Mouse (Mus musculus): Measurements from ENCODE around the gene Srrm2. TPM values are rescaled to one million over a fixed set of nuclear protein-coding genes. Genes with fewer than 3 reads are reported as not detected.

Gene Srrm2
- total RNA-seq, 2 experiments from 2014 or later: 555 to 572 TPM

DNA sequence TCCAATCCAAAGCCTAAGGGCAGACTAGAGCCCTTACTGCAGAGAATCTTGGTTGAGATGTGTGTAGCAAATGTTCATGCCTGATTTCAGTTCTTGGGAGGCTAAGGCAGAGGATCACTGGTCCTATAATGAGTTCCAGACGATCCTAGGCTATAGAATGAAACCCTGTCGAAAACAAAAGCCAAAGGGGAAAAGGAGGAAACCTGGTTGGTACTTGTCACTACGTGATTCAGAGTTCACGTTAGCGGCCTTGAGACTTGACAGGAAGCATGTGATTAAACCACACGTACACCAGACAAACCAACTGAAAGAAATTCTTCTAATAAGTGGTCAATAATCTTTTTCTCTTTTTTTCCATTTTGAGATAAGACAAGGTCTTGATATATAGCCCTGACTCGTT is 7.0 kb downstream of the Srrm2 start:
- peak in 1 of 2 experiments; percentile 1 for DNase-seq (ENCODE audit: extremely low spot score in 1 of 2, low spot score in 2 of 2)
- intact Hi-C loops (cut with DNase I): no loop called here

DNA sequence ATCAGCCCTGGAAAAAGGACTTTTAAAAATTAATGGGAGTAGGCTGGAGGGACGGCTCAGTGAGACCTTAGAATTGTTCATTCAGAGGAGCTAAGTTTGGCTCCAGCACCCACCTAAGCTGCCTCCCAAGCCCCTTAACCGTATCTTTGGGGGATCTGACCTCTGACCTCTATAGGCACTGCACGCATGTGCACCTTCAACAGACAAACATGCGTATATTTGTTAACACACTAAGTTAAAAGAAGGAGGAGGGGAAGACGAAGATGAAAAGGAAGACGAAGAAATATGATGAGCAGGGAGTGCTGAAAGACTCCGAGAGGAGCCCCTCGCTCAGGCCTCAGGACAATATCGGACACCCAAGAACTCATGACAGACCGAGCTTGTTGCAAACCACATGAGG is 11.3 kb downstream of the Srrm2 start:
- intact Hi-C loops (cut with DNase I): no loop called here
- DNase-seq (ENCODE audit: extremely low spot score in 1 of 2, low spot score in 2 of 2): peak in 1 of 2 experiments; percentile 14

GRCm38 (mm10) chr17:23802746-23803365 is 12.5 kb downstream of the Srrm2 start:
- peak; percentile 99 for DNase-seq (ENCODE audit: extremely low spot score in 1 of 2, low spot score in 2 of 2)
- intact Hi-C loops (cut with DNase I): no loop called here

DNA sequence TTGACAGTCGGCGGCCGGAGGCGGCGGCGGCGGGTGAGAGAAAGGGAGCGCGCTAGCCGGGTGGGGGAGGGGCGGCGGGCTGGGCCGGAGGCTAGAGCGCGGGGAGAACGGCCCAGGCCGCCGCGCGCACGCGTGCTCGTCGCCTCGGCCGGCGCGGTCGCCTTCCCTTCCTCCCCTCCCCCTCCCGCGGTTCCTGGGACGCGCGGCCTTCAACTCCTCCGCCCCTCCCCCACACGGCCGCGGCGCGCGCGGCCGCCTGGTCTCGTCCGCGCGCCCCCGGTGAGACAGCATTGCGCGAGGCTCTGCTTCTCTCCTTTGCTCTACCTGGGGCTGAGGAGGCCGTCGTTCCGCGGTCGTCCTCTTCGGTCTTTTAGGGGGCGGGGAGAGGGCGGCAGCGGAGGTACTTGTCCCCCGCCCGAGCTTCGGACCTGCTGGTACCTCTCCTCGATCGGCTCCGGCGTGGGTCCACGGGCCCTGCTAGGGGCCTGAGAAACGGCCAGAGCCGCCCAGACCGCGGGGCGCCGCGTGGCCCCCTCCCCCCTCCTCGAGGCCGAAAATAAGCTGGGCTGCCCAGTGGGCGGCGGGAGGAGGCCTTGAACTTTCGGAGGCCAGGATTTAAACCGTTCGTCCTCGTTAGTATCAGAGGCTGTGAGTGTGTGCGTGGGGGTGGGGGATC is 13.2 kb downstream of the Srrm2 start:
- DNase-seq (ENCODE audit: extremely low spot score in 1 of 2, low spot score in 2 of 2): peak; percentile 36 to 91
- intact Hi-C loops (cut with DNase I): no loop called here

GRCm38 (mm10) chr17:23804426-23805085 is 14.2 kb downstream of the Srrm2 start:
- intact Hi-C loops (cut with DNase I): no loop called here

GRCm38 (mm10) chr17:23806867-23807266 is 16.5 kb downstream of the Srrm2 start:
- DNase-seq (ENCODE audit: extremely low spot score in 1 of 2, low spot score in 2 of 2): peak in 1 of 2 experiments; percentile 53
- intact Hi-C loops (cut with DNase I): no loop called here

More at GRCm38 (mm10) chr17:23804426-23805085, 14.2 kb downstream of the Srrm2 start:
- no peak for DNase-seq (ENCODE audit: extremely low spot score in 1 of 2, low spot score in 2 of 2)

DNA sequence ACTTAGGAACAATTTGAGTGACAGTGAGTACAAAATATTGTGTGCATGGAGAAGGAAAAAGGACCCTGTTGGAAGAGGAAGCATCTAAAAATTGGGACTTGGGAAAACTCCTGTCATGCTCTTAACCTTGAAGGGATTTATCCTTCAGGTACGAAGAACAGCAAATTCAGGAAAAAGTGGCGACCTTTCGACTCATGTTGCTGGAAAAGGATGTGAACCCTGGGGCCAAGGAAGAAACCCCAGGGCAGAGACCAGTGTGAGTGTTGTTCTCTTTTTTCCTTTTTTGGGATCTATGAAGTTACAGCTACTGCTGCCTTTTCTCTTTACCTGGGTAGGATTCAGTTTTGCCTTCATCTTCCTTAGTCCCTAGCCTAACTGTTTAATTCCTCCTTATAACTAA is 17.6 kb downstream of the Srrm2 start:
- intact Hi-C loops (cut with DNase I): no loop called here
- DNase-seq (ENCODE audit: extremely low spot score in 1 of 2, low spot score in 2 of 2): no peak

GRCm38 (mm10) chr17:23815641-23816040 is 25.3 kb downstream of the Srrm2 start:
- intact Hi-C loops (cut with DNase I): no loop called here
- DNase-seq (ENCODE audit: extremely low spot score in 1 of 2, low spot score in 2 of 2): no peak

GRCm38 (mm10) chr17:23818579-23818978 is 28.2 kb downstream of the Srrm2 start:
- no peak for DNase-seq (ENCODE audit: extremely low spot score in 1 of 2, low spot score in 2 of 2)
- intact Hi-C loops (cut with DNase I): no loop called here

DNA sequence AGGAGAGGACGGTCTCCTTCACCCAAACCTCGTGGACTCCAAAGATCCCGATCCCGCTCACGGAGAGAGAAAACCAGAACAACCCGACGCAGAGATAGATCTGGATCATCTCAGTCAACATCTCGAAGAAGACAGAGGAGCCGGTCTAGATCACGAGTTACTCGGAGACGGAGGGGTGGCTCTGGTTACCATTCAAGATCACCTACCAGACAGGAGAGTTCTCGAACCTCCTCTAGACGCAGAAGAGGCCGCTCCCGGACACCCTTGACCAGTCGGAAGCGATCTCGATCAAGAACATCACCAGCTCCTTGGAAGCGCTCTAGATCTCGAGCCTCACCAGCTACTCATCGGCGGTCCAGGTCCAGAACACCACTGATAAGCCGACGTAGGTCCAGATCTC is 28.9 kb downstream of the Srrm2 start:
- DNase-seq (ENCODE audit: extremely low spot score in 1 of 2, low spot score in 2 of 2): no peak
- intact Hi-C loops (cut with DNase I): no loop called here

DNA sequence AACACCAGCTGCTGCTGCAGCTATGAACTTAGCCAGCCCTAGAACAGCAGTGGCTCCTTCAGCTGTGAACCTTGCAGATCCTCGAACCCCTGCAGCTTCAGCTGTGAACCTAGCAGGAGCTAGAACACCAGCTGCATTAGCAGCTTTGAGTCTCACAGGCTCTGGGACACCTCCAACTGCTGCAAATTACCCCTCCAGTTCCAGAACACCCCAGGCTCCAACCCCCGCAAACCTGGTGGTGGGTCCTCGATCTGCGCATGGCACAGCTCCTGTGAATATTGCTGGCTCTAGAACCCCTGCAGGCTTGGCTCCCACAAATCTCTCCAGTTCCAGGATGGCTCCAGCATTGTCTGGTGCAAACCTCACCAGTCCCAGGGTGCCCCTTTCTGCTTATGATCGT is 30.4 kb downstream of the Srrm2 start:
- intact Hi-C loops (cut with DNase I): no loop called here
- DNase-seq (ENCODE audit: extremely low spot score in 1 of 2, low spot score in 2 of 2): no peak

GRCm38 (mm10) chr17:23822094-23822493 is 31.8 kb downstream of the Srrm2 start:
- intact Hi-C loops (cut with DNase I): no loop called here
- peak in 1 of 2 experiments; percentile 29 for DNase-seq (ENCODE audit: extremely low spot score in 1 of 2, low spot score in 2 of 2)

DNA sequence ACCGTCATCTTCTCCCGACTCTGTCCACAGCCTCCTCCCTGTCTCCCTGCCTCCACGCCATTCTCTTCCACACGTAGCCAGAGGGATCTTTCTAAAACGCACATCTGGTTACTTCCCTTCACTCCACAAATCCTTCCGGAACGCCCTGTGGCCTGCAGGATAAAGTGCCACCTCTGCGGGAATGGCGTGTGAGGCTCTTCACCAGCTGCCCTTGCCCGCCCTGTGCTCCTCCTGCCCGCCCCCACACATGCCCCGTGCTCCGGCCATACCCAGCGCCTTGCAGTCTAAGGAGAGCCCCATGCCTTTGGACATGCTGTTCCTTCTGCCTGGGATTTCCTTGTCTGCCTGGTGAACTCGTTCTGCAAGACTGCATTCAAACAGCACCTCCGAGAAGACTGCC is 32.7 kb downstream of the Srrm2 start:
- peak in 1 of 2 experiments; percentile 35 for DNase-seq (ENCODE audit: extremely low spot score in 1 of 2, low spot score in 2 of 2)

DNA sequence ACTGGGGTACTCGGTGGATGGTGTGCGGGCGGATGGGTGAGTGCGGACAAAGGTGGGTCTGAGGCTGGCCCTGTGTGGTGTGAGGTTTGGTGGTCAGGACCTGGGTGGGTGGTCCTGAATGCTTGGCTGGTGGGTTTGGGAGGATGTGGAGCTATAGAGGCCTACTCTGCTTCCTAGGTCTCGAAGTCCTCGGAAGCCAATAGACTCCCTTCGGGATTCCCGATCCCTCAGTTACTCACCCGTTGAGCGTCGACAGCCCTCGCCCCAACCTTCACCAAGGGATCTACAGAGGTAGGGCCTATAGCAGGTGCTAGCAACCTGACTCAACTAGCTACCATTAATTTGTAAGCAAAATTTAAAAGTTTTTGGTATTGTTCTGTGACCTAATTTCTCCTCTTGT is 33.3 kb downstream of the Srrm2 start:
- intact Hi-C loops (cut with DNase I): no loop called here
- DNase-seq (ENCODE audit: extremely low spot score in 1 of 2, low spot score in 2 of 2): peak in 1 of 2 experiments; percentile 38

More for the DNA sequence above, 32.7 kb downstream of the Srrm2 start:
- intact Hi-C loops (cut with DNase I): no loop called here

DNA sequence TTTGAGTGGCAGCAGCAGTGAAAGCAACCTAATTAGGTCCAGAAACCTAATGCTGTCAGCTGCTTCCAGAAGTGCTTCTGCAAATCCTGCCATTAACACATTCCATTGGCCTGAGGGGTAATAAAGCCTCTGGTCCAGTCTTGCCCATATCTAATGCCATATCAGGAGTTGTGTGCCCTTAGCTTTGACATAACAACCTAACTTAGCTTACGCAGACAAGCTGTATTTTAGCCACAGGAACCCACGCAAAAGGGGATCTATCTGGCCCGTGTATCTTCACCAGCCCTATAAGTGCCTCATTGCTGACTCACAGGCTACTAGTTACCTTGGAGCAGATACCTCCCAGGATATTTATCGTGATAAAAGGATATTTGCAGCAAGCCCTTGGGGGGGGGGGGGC is 35.3 kb downstream of the Srrm2 start:
- DNase-seq (ENCODE audit: extremely low spot score in 1 of 2, low spot score in 2 of 2): no peak
- intact Hi-C loops (cut with DNase I): loop anchor here (5.0 kb wide), 1 partner anchor 53 kb away; the partner anchor contains the start of gene Flywch1

- intact Hi-C loops (cut with DNase I): loop anchor here (5.0 kb wide), 1 partner anchor 56 kb away; the partner anchor contains the start of gene Flywch1
- peak; percentile 30 to 79 for DNase-seq (ENCODE audit: extremely low spot score in 1 of 2, low spot score in 2 of 2)
Measured at GRCm38 (mm10) chr17:23828271-23829001, 38.1 kb downstream of the Srrm2 start.

- DNase-seq (ENCODE audit: extremely low spot score in 1 of 2, low spot score in 2 of 2): peak; percentile 78 to 92
- intact Hi-C loops (cut with DNase I): loop anchor here (5.0 kb wide), 1 partner anchor 57 kb away; the partner anchor contains the start of gene Flywch1
Measured at GRCm38 (mm10) chr17:23829064-23829619, 38.8 kb downstream of the Srrm2 start, which contains the start of gene Elob. Gene Elob, minus strand, starts transcription at chr17:23829136.

DNA sequence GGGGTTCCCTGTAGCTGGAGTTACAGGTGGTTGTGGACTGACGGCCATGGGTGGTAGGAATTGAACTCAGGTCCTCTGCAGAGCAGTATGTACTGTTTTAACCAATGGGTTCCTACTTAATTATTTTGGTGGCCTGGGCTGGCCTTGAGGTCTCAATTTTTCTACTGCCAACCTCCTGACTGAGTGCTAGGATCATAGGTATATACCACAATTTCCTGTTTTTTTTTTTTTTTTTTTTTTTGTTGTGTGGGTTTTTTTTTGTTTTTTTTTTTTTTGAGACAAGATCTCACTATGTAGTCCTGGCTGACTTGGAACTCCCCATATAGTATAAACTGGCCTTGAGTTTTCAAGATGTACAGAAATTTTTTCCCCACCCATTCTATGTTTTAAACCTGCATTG is 40.9 kb downstream of the Srrm2 start:
- intact Hi-C loops (cut with DNase I): no loop called here
- no peak for DNase-seq (ENCODE audit: extremely low spot score in 1 of 2, low spot score in 2 of 2)

Data from left cerebral cortex, postnatal 10 days (tissue).